Mouse (Mus musculus) cortical plate, adult 2 months (tissue): ENCODE results near the gene Evx2.

Experiments used
- CTCF ChIP-seq: fragments of 200-500 bp; IDR thresholded peaks from 2 replicates; pipeline ENCODE4 v1.5.1; 2011; ENCODE audit warnings: mild to moderate bottlenecking, control low read depth, low read length; ENCODE audit not compliant: insufficient read depth; ENCODE audit errors: extremely low read depth
- POLR2A ChIP-seq: fragments of 200-500 bp; IDR thresholded peaks from 2 replicates; pipeline ENCODE4 v1.6.1; 2011; ENCODE audit warnings: mild to moderate bottlenecking, low read length, control low read depth; ENCODE audit not compliant: insufficient read depth; ENCODE audit errors: extremely low read depth

DNA sequence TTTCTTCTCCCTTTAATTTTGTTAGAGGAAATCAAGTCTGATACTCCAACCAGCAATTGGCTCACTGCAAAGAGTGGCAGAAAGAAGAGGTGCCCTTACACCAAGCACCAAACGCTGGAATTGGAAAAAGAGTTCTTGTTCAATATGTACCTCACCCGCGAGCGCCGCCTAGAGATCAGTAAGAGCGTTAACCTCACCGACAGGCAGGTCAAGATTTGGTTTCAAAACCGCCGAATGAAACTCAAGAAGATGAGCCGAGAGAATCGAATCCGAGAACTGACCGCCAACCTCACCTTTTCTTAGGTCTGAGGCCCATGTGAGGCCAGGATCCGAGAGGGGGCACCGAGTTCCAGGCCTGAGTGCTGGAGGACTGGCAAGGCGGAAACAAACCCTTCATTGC is 34.7 kb upstream of the Evx2 start:
- TF ChIP-seq POLR2A (no peak), CTCF (no peak)
